Mouse (Mus musculus) neural tube, embryonic 13.5 days (tissue): ENCODE measurements around the gene Slc35a3. TPM values are rescaled to one million over a fixed set of nuclear protein-coding genes. Genes with fewer than 3 reads are reported as not detected.
"Not testable (repeated sequence)": the region's sequence is repeated elsewhere in the genome, so short reads cannot be mapped to it uniquely, and the experiment has no call there.

Experiments
- ATAC-seq: fragments of 200-750 bp; cut with Nextera tagmentation; 2 replicates; pipeline ENCODE4 v1.8.0; 2017; ENCODE audit warnings: low read depth, mild to moderate bottlenecking, moderate TSS enrichment, moderate library complexity
- H3K27ac ChIP-seq: fragments of 300-500 bp; sonication (generic); replicated peaks from 2 replicates; pipeline ENCODE4 v1.5.1; 2015; ENCODE audit warnings: moderate library complexity, mild to moderate bottlenecking, inconsistent platforms
- H3K27me3 ChIP-seq: fragments of 300-500 bp; sonication (generic); 2 replicates; pipeline ENCODE4 v1.6.1; 2015; ENCODE audit warnings: mild to moderate bottlenecking, inconsistent platforms
- H3K36me3 ChIP-seq: fragments of 300-500 bp; sonication (generic); 2 replicates; pipeline ENCODE4 v1.6.1; 2015; ENCODE audit warnings: mild to moderate bottlenecking, inconsistent platforms
- H3K4me1 ChIP-seq: fragments of 300-500 bp; sonication (generic); replicated peaks from 2 replicates; pipeline ENCODE4 v1.6.1; 2015; ENCODE audit warnings: inconsistent platforms
- H3K4me2 ChIP-seq: fragments of 300-500 bp; sonication (generic); 2 replicates; pipeline ENCODE4 v1.6.1; 2015; ENCODE audit warnings: inconsistent platforms, mild to moderate bottlenecking, moderate library complexity
- H3K4me3 ChIP-seq: fragments of 300-500 bp; sonication (generic); 2 replicates; pipeline ENCODE4 v1.5.1; 2015; ENCODE audit warnings: mild to moderate bottlenecking, inconsistent platforms
- H3K9ac ChIP-seq: fragments of 300-500 bp; sonication (generic); 2 replicates; pipeline ENCODE4 v1.6.1; 2015; ENCODE audit warnings: moderate library complexity, mild to moderate bottlenecking, inconsistent platforms
- H3K9me3 ChIP-seq: fragments of 300-500 bp; sonication (generic); 2 replicates; pipeline ENCODE4 v1.6.1; 2016; ENCODE audit warnings: inconsistent platforms
- WGBS: fragments of 180-500 bp; shearing (Covaris S2); methylation state at CpG from one replicate; pipeline ENCODE4 v1.1.7; 2015; 5-methylcytosine and 5-hydroxymethylcytosine counted together
- polyA plus RNA-seq: library from polyadenylated mRNA; unstranded; fragments of >200 nt; fragmentation: Nextera tagmentation; extraction: Ambion mirVana; gene quantifications from 2 replicates; pipeline ENCODE4 v1.2.1, GENCODE M21; 2015

The Slc35a3 gene
- polyA plus RNA-seq = 7.9 and 8.7 TPM in 2 replicates

DNA sequence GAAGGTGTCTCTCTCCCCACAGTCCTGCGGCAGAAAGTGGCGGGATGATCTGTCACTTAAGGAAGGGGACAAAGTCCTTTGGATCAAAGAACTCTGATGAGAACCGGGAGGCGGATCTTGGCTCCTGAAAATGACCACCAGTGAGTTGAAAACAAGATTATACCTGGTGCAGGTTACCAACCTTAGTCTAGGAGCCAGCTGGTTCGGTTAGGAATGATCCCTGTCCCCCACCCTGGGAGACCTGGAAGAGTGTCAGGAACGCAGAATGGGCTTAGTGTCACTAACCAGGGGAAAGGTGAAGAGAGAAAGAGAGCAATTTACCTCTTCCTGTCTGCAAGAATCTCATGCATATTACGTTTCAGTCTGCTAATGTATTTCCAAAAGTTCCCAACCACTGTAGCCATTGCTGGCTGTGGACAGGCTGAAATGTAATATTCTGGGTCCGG, at the start of gene Slc35a3:
TSS of gene Slc35a3 (minus strand) at position 396 of the 446 bp plus-strand sequence.
- Histone ChIP-seq H3K4me2 (peak within 1 kb of the TSS; percentile 63), H3K9ac (peak within 1 kb of the TSS; percentile 91), H3K27ac (peak within 1 kb of the TSS; percentile 55), H3K27me3 (peaks cover 9% of the 10 kb centered on the region; the same call in 1 of the 2 replicates), H3K36me3 (no peaks in the 10 kb centered on the region), H3K4me1 (peaks cover 16% of the 10 kb centered on the region), H3K9me3 (no peaks in the 10 kb centered on the region), H3K4me3 (peak within 1 kb of the TSS; percentile 84)
- peak; percentile 8; the same call in 1 of the 2 replicates for ATAC-seq
- 3% methylated on average over 8 of the region's 8 CpGs for WGBS

DNA sequence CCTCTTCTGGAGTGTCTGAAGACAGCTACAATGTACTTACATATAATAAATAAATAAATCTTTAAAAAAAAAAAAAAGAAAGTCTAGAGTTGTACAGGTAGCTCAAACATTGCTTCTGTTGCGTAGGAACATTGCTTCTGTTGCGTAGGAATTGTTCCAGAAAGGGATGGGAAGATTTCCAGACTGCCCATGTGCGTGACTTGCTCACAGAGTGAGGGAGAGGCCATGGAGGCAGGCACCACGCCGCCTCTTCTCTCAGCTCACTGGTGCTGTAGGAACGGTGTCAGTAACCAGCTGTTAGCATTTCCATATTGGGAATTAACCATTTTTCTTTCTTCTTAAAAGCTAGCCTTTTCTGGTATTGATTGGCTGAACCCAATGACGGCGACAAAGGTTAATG, 40.2 kb upstream of the Slc35a3 start:
- Histone ChIP-seq H3K4me3 (no peak overlapping the region), H3K9ac (no peak overlapping the region), H3K9me3 (no peaks in the 10 kb centered on the region), H3K4me1 (no peaks in the 10 kb centered on the region), H3K27me3 (no peaks in the 10 kb centered on the region), H3K36me3 (peaks cover 67% of the 10 kb centered on the region), H3K27ac (no peak overlapping the region), H3K4me2 (no peak overlapping the region)
- no peak for ATAC-seq
- 94% methylated on average over 8 of the region's 8 CpGs for WGBS

DNA sequence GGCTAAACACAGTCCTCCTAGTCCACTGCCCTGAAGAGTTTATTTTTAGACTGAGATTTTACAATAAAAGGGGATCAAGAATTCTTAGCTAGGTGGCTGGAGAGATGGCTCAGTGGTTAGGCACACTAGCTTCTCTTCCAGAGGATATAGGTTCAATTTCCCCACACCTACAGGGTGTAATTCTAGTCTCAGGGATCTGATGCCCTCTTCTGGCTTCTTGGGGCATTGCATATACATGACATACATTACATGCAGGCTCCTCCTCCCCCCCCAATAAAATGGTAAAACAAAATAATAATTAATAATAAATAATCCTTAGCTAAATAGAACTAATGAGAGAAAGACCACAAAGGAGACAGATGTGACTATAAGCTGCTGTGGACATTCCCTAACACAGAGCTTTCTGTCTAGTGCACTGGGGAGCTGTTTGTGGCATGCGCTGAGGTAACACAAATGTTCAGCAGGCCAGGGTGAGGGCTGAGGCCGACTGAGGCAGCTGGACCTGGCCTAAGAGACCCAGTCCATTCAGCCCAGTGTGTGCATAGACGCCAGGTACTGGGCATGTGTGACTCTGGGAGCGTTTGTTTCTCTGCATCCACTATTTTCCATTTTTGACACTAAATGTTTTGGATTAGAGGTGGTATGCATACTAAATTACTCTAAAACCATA, 38.7 kb upstream of the Slc35a3 start:
- no peaks in the 10 kb centered on the region for H3K27me3 ChIP-seq
- H3K9ac ChIP-seq = no peak overlapping the region
- no peak overlapping the region for H3K27ac ChIP-seq
- no peak; the same call in 1 of the 2 replicates for ATAC-seq
- no peaks in the 10 kb centered on the region for H3K4me1 ChIP-seq
- H3K4me3 ChIP-seq = no peak overlapping the region
- H3K4me2 ChIP-seq = no peak overlapping the region
- H3K9me3 ChIP-seq = no peaks in the 10 kb centered on the region
- 77% methylated on average over 4 of the region's 4 CpGs for WGBS
- H3K36me3 ChIP-seq = peaks cover 52% of the 10 kb centered on the region

DNA sequence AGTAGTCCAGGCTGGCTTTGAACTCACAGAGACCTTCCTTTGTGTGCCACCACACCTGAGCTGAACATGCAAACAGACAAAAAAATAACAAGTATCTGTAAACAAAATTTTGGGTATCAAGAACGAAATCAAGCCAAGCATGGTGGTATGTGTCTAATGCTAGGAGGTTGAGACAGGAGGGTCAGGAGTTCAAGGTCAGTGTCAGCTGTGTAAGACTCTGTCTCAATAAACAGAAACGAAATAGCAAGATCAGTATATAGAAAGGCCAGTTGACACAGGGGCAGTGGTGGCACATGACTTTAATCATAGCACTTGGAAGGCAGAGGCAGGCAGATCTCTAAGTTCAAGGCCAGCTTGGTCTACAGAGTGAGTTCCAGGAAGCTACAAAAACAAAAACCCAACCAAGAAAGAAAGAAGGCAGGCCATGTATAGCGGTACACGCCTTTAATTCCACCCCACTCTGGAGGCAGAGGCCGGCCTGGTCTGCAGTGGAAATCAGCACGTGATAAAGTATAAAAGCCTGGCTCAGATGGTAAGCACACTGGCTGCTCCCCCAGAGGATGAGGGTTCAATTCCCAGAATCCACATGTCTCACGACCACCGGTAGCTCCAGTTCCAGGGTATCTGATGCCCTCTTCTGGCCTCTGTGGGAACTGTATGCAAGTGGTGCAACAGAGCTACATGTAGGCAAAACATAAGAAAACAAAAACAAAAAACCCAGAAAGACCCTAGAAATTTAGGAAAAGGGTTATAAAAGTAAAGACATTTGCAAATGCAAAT, 36.0 kb upstream of the Slc35a3 start:
- no peak overlapping the region for H3K9ac ChIP-seq
- WGBS = 56% methylated on average over 8 of the region's 8 CpGs

DNA sequence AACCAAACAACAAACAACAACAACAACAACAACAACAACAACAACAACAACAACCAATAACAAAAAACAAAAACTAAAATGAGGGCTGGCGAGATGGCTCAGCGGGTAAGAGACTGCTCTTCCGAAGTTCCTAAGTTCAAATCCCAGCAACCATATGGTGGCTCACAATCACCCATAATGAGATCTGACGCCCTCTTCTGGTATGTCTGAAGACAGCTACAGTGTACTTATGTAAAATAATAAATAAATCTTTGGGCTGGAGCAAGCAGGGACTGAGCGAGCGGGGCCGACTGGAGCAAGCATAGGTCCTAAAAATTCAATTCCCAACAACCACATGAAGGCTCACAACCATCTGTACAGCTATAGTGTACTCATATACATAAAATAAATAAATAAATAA, 35.0 kb upstream of the Slc35a3 start:
- not testable (repeated sequence) for ATAC-seq, H3K27me3 ChIP-seq, H3K4me3 ChIP-seq, H3K27ac ChIP-seq, H3K4me2 ChIP-seq, H3K4me1 ChIP-seq, H3K9me3 ChIP-seq, H3K9ac ChIP-seq
- 92% methylated on average over 7 of the region's 7 CpGs for WGBS
- H3K36me3 ChIP-seq = peaks cover 50% of the 10 kb centered on the region

More for the DNA sequence above, 36.0 kb upstream of the Slc35a3 start:
- ATAC-seq = peak; percentile 40; the same call in 1 of the 2 replicates
- H3K4me1 ChIP-seq = no peaks in the 10 kb centered on the region
- no peaks in the 10 kb centered on the region for H3K27me3 ChIP-seq
- no peak overlapping the region for H3K4me3 ChIP-seq
- no peaks in the 10 kb centered on the region for H3K9me3 ChIP-seq
- H3K36me3 ChIP-seq = peaks cover 50% of the 10 kb centered on the region
- H3K27ac ChIP-seq = no peak overlapping the region
- H3K4me2 ChIP-seq = no peak overlapping the region

DNA sequence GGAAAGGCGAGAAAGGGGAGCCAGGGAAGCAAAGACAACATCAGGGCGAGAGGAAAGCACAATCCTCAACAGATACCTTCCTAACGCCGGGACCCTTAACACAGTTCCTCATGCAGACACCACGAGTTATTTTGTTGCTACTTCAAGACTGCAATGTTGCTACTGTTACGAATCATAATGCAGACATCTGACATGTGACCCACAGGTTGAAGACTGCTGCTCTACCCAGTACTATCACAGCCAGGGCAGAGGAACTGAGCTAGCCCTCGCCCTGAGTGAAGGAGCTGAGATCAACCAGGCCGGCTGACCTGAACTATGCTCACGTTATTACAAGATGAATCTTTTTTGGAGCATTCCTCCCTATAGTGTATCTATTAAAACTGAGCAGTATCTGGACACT, 28.3 kb upstream of the Slc35a3 start:
- Histone ChIP-seq H3K4me2 (no peak overlapping the region), H3K27me3 (no peaks in the 10 kb centered on the region), H3K36me3 (peaks cover 19% of the 10 kb centered on the region), H3K4me1 (no peaks in the 10 kb centered on the region), H3K9ac (no peak overlapping the region), H3K9me3 (no peaks in the 10 kb centered on the region), H3K27ac (no peak overlapping the region), H3K4me3 (no peak overlapping the region)
- WGBS = 87% methylated on average over 9 of the region's 9 CpGs
- ATAC-seq = no peak

DNA sequence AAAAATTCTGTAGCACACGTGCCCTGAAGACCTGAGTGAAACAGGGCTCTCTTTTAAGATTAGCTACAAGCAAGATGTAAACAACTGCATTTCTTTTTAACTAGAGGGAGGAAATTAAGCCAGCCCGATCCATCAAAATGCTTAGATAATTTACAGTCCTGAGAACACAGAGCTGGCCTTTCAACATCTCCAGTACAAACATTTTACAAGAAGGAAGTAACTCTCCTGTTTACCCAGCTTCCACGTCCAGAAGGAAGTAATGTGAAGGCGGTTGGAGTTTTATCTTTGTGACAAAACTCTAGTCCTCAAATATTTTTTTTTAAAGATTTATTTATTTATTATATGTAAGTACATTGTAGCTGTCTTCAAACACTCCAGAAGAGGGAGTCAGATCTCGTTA, 27.5 kb upstream of the Slc35a3 start:
- ATAC-seq = no peak
- H3K4me1 ChIP-seq = no peaks in the 10 kb centered on the region
- peaks cover 17% of the 10 kb centered on the region for H3K36me3 ChIP-seq
- no peak overlapping the region for H3K4me3 ChIP-seq
- H3K4me2 ChIP-seq = no peak overlapping the region
- H3K9ac ChIP-seq = no peak overlapping the region
- H3K27me3 ChIP-seq = no peaks in the 10 kb centered on the region
- H3K27ac ChIP-seq = no peak overlapping the region
- no peaks in the 10 kb centered on the region for H3K9me3 ChIP-seq
- 83% methylated on average over 5 of the region's 5 CpGs for WGBS

DNA sequence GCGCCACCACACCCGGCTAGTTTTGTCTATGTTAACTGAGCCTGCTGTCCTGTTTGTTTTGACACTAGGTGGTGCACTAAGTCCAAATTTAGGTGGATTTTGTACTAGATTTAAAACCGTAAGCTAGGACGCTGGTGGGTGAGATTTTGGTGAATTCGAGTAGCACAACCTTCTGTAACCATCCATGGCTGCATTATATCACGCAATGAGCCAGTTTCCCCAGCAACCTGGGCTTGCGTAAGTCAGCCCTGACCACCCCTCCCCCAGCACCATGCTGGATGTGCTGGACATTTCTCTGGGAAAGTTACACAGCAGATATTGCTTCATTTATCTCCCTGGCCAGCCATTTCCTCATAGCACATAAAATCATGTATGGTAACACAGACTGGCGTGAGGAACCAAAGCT, 24.7 kb upstream of the Slc35a3 start:
- Histone ChIP-seq H3K9me3 (no peaks in the 10 kb centered on the region), H3K4me1 (no peaks in the 10 kb centered on the region), H3K4me3 (no peak overlapping the region), H3K27me3 (no peaks in the 10 kb centered on the region), H3K36me3 (no peaks in the 10 kb centered on the region), H3K9ac (no peak overlapping the region), H3K4me2 (no peak overlapping the region), H3K27ac (no peak overlapping the region)
- 84% methylated on average over 8 of the region's 8 CpGs for WGBS
- no peak for ATAC-seq

DNA sequence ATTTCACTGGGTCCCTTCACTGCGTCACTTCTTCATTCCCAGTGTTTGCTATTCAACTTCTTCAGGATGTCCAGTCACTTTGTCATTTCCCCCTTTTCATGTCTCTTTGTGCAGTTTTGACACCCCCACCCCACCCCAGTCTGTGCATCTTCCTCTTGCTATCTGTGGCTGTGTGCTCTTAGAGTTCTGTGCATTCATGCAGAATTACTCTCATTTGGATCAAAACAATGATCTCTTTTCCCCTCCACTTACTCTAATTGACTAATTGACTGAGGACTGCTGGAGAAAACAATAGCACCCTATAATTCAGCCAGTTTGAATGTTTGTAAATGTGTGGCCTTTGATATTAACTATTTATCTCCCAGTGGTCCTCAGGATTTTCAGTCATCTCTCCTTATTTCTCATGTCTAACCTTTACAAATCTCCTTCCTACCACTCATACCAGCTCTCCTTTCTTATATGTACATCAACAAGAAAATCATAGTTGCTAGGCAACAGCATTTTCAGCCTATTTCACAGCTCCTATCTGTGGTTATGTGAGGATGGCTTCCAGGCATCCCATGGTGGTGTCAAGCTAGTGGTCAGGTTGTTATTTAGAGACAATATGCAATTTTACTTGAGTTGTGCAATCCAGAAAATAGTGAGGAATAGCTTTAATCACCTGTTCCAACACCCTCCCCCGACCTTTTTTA, 17.0 kb upstream of the Slc35a3 start:
- Histone ChIP-seq H3K4me3 (no peak overlapping the region), H3K9ac (no peak overlapping the region), H3K27me3 (no peaks in the 10 kb centered on the region), H3K4me2 (no peak overlapping the region), H3K9me3 (no peaks in the 10 kb centered on the region), H3K27ac (no peak overlapping the region; the same call in 1 of the 2 replicates), H3K36me3 (no peaks in the 10 kb centered on the region), H3K4me1 (peaks cover 7% of the 10 kb centered on the region)
- WGBS = 43% methylated on average over 2 of the region's 2 CpGs
- no peak for ATAC-seq

DNA sequence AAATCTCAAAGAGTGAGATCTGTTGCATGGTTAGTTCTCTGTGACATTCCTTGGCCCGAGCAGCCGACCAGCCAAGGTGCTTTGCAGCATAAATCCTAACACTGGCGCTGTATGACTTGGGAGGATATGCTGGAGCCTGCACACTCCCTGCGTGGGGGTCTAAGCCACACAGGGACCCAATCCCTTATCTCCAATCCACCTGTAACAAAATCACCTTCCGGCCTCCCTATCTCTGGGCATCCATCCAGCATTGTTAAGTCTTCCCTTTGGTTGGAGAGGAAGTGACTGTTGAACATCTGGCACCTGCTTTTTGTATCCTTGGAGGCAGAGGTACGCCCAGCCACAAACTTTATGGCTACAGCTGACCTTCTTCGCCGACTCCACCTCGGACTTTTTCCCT, 14.2 kb upstream of the Slc35a3 start:
- no peaks in the 10 kb centered on the region for H3K27me3 ChIP-seq
- peaks cover 7% of the 10 kb centered on the region for H3K4me1 ChIP-seq
- ATAC-seq = no peak
- no peak overlapping the region for H3K4me2 ChIP-seq
- no peak overlapping the region for H3K9ac ChIP-seq
- H3K27ac ChIP-seq = no peak overlapping the region
- WGBS = 74% methylated on average over 9 of the region's 9 CpGs
- H3K9me3 ChIP-seq = no peaks in the 10 kb centered on the region
- no peaks in the 10 kb centered on the region for H3K36me3 ChIP-seq
- no peak overlapping the region for H3K4me3 ChIP-seq

DNA sequence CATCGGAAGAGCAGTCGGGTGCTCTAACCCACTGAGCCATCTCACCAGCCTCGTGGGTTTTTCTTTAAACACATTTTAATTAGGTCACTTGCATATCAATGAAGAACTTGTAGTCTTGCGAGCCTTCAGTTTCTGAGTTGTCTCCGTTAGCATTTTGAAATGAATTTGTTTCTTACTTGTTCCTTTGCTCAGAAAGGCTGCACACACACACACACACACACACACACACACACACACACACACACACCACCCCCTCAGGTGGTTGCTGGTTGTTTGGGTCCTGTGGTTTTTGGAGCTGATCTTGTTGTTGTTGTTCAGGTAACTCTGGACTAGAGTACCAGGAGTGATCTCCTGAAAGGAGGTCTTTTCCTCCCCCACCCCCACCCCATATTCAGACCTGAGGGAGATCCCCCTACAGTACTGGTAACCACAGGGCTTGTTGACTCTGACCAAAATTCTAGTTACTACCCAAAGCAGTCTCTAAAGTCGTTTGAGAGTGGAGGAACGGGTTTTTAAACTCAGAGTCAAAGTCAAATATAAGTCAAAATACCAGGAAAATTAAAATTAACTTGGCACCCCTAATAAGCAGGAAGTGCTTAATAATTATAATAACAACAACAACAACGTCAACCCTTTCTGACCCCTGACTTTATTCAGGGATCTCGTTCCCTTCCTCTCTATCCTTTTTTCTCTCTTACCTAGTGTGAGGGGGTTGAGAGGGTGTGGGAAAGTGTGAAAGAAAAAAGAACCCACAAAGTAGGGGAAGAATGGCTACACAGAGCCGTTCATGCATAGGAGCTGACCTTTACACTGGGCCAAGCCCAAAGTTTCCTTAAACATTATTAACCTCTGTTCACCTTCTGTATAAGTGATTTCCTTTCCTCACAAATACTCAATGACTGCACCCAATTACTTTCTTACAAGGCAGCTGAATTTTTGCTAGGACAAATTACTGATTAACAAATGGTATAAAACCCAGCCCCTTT, 11.2 kb upstream of the Slc35a3 start:
- 58% methylated on average over 10 of the region's 10 CpGs for WGBS

More for the DNA sequence above, 11.2 kb upstream of the Slc35a3 start:
- Histone ChIP-seq H3K9ac (no peak overlapping the region), H3K4me1 (no peaks in the 10 kb centered on the region), H3K4me3 (no peak overlapping the region), H3K27ac (no peak overlapping the region), H3K9me3 (no peaks in the 10 kb centered on the region), H3K36me3 (no peaks in the 10 kb centered on the region), H3K27me3 (no peaks in the 10 kb centered on the region), H3K4me2 (no peak overlapping the region)
- no peak for ATAC-seq
